Mouse (Mus musculus): Measurements from ENCODE around the gene Tspan18. TPM values are rescaled to one million over a fixed set of nuclear protein-coding genes. Genes with fewer than 3 reads are reported as not detected.

Tspan18 gene
- total RNA-seq (2021) = 10 to 100 TPM in 1 of 2 experiments, 1 to 10 TPM in 1; 9.7 to 11.4 TPM
- long read RNA-seq, experiment 1, partial matches to known transcripts = 0 of 1 reads
- long read RNA-seq, experiment 1, other reads (novel, unspliced or antisense) = 0 of 1 reads
- long read RNA-seq, experiment 2, transcript Tspan18-202 (10 exons, 3,751 nt) = major isoform, 6 of 9 reads
- long read RNA-seq, experiment 2, partial matches to known transcripts = 0 of 9 reads
- long read RNA-seq, experiment 2, other reads (novel, unspliced or antisense) = 2 of 9 reads

GRCm38 (mm10) chr2:93333817-93334731 lies at the start of gene Tspan18:
Tspan18 (minus strand) TSS chr2:93334505.
- intact Hi-C loops (cut with DNase I; ENCODE audit: low total_unique reads) = loop anchor here (5.0 kb wide), 2 partner anchors 107 to 138 kb away; no protein-coding TSS in a partner anchor
- peak; percentile 82 for DNase-seq

- no peak for DNase-seq
Observed at GRCm38 (mm10) chr2:93383831-93384230, 49.5 kb upstream of the Tspan18 start.

DNA sequence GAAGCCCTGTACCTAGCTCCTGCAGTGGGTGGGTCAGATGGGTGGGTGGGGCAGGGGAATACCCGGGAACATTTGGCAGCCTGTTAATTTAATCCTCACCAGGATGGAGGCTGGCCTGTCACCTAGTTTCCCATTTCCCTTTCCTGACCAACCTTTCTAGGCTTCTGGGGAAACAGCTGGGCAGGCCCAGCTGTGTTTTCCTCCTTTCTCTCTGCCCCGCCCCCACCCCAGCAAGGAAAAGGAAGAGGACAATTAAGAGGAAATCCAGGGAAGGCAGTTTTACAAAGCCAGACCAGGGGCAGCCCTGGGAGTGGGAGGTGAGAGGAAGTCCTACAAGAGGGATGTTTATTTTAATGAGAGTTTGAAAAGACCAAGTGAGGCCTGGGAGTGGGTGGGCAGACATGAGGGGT lies 46.4 kb upstream of the Tspan18 start:
- DNase-seq = no peak
- intact Hi-C loops (cut with DNase I; ENCODE audit: low total_unique reads) = no loop called here

More at GRCm38 (mm10) chr2:93383831-93384230, 49.5 kb upstream of the Tspan18 start:
- intact Hi-C loops (cut with DNase I; ENCODE audit: low total_unique reads) = no loop called here

- intact Hi-C loops (cut with DNase I; ENCODE audit: low total_unique reads) = no loop called here
- DNase-seq = no peak
Observed at GRCm38 (mm10) chr2:93377797-93378196, 43.5 kb upstream of the Tspan18 start.

GRCm38 (mm10) chr2:93377157-93377556 lies 42.9 kb upstream of the Tspan18 start:
- no peak for DNase-seq
- intact Hi-C loops (cut with DNase I; ENCODE audit: low total_unique reads) = no loop called here

GRCm38 (mm10) chr2:93372872-93373271 lies 38.6 kb upstream of the Tspan18 start:
- intact Hi-C loops (cut with DNase I; ENCODE audit: low total_unique reads) = no loop called here
- no peak for DNase-seq

- intact Hi-C loops (cut with DNase I; ENCODE audit: low total_unique reads) = no loop called here
- DNase-seq = no peak
Observed at GRCm38 (mm10) chr2:93372097-93372571, 37.8 kb upstream of the Tspan18 start.

DNA sequence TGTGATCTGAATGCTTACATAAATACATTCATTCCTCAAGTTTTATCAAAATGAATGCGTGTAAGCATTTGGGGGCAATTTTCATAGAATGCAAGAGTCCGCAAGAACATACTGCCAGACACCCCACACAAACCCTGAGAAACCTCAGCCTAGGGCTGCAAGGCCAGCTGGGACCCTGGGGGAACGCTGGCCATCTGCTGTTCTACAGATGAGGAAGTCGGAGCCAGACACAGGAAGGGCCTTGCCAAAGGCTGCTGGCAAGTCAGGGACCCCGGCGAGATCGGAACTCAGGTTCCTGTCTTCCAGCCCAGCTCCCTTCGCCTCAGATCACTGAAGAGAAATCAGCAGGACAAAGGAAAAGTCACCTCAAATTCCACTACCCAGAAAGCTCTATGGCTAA lies 34.6 kb upstream of the Tspan18 start:
- DNase-seq = peak; percentile 49
- intact Hi-C loops (cut with DNase I; ENCODE audit: low total_unique reads) = no loop called here

DNA sequence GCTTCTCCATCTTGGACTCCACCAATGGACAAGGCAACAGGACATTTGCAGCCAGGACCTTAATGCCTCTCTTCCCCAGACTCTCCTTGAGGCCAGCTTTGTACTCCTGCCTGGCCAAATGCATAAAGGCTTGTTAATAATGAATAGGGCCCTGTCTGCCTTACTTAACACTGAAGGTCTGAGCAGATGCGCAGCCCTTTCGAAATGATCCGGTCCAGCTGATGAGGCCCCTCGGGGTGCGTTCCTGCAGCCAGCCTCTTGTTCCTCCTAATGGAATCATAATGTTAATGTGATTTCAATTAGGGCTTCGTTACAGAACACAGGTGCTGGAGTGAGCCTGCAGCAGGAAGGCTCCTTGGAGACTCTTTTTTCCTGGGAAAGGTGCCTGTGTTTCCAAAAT lies 33.7 kb upstream of the Tspan18 start:
- DNase-seq = no peak
- intact Hi-C loops (cut with DNase I; ENCODE audit: low total_unique reads) = no loop called here

DNA sequence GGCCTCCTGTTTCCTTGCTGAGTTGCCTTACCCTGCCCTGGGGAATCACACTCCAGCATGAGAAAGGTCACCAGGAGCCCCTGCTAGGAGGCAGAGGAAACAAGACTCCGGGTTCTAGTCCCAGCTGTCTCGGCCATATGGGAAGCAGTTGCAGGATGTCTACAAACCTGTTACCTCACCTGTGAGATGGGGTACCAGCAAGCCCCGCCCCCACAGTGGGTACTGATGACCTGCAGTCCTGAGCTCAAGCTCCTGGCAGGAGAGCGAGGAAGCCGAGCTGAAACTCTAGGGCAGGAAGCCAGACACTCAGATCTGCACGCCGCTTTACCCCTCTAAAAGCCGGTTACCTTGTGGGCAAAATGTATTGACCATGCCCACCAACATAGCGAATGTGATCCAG lies 31.1 kb upstream of the Tspan18 start:
- intact Hi-C loops (cut with DNase I; ENCODE audit: low total_unique reads) = no loop called here
- no peak for DNase-seq

GRCm38 (mm10) chr2:93364951-93365350 lies 30.6 kb upstream of the Tspan18 start:
- intact Hi-C loops (cut with DNase I; ENCODE audit: low total_unique reads) = no loop called here
- no peak for DNase-seq

DNA sequence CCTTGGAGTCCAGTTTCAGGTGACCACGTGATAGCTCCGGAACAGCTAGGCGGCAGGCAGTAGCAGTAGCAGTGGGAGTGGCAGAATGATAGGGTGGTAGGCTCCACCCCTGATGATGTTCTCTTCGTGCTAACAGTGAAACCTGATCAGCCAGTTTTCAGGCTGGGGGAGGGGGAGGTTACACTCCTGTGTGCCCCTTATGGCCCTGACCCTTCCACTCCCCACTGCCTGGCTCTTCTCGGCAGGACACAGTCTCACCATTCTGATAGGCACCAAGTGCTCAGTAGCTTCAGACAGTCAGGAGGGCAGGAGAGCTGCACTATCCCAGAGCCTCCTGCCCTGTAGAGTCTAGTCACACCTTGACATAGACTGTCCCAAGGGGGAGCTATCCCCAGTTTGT lies 27.1 kb upstream of the Tspan18 start:
- no peak for DNase-seq
- intact Hi-C loops (cut with DNase I; ENCODE audit: low total_unique reads) = no loop called here

GRCm38 (mm10) chr2:93360310-93360709 lies 26.0 kb upstream of the Tspan18 start:
- intact Hi-C loops (cut with DNase I; ENCODE audit: low total_unique reads) = no loop called here
- no peak for DNase-seq

GRCm38 (mm10) chr2:93357391-93357790 lies 23.1 kb upstream of the Tspan18 start:
- no peak for DNase-seq

DNA sequence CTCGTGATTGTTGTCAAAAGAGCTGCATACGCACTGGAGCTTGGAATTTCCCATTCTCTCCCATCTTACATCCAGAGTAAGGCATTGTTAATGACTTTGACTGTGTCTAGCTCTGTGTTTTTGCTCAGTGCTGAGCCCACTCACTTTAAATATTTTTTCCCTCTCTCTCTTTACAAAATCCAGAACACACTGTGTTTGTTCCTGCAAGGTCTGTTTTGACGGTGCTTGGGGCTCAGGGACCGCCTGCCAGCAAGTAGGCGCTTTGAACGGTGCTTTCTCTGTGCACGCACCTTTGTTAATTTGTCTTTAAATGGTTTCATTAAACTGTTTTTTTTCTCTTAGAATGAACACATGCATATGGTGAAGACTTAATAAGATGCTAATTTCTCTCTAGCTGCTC lies 21.5 kb upstream of the Tspan18 start:
- intact Hi-C loops (cut with DNase I; ENCODE audit: low total_unique reads) = no loop called here
- DNase-seq = no peak

More at GRCm38 (mm10) chr2:93357391-93357790, 23.1 kb upstream of the Tspan18 start:
- intact Hi-C loops (cut with DNase I; ENCODE audit: low total_unique reads) = no loop called here

DNA sequence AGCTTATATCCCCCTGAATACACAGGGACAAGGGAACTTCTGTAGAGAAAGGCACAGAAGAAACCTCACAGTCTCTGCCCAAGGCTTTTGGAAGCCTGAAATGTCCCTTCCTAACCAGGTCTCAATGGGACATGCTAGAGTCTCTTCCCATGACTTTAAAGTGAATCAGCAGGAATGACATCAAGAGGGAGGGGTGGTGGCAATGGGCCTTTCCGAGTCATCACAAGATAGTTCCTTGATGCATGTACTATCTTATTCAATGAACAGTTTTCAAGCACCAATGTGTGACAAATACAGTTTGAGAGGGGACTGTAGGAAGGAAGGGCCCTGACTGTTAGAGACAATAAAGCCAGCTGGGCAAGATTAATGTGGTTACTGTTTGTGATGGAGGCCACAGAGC lies 20.3 kb upstream of the Tspan18 start:
- intact Hi-C loops (cut with DNase I; ENCODE audit: low total_unique reads) = no loop called here

GRCm38 (mm10) chr2:93353725-93354124 lies 19.4 kb upstream of the Tspan18 start:
- intact Hi-C loops (cut with DNase I; ENCODE audit: low total_unique reads) = no loop called here
- DNase-seq = no peak

More for the DNA sequence above, 20.3 kb upstream of the Tspan18 start:
- no peak for DNase-seq

DNA sequence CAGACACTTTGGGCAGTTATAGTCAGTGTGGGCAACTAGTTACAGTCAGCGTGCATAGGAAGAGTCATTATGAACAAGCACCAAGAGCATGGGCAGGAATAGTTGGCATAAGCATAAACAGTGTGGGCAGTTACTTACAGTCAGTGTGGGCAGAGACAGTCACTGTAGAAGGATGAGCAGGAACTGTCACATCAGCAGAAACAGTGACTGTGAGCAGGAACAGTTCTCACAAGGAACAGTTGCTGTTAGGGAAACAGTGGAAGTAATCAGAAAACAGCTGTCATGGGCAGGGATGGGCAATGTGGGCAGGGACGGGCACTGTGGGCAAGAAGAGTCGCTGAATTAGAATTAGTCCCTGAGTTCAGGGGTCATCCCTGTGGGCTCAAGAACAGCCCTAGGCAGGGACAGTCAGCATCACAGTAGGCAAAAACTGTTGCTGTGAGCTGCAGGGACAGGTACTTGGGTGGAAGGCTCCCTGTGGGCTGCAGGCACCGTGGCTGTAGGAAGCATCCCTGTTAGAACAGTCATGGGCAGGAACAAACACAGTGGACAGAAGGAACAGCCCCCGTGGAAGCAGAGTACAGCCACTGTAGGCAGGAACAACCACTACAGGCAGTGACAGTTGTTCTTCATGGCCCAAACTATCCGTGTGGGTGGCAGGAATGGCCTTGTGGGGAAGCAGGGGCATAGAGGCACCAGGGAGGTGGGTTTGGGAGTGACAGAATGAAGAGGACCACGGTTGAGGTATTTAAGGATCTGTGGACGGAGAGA lies 18.8 kb upstream of the Tspan18 start:
- intact Hi-C loops (cut with DNase I; ENCODE audit: low total_unique reads) = no loop called here

DNA sequence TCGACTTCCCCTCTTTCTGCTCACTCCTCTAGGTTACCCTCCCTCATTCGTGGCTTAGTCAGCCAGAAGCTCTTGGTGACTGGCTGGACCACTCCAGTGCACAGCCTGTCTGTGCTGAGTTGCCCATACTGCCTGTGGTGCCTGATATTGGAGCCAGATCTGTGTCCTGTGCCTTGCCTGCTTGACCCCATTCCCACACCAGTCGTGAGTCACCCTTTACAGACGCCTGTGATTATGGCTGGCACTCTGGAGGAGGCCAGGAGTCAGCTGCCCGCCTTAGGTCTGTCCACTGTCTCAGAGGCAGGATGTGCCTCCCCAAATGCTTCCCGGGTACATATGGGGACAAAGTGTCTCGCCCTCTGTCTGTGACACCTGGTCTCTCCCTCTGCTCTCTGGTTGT lies 17.0 kb upstream of the Tspan18 start:
- intact Hi-C loops (cut with DNase I; ENCODE audit: low total_unique reads) = no loop called here
- DNase-seq = no peak

More for the DNA sequence above, 18.8 kb upstream of the Tspan18 start:
- DNase-seq = no peak

GRCm38 (mm10) chr2:93347018-93347417 lies 12.7 kb upstream of the Tspan18 start:
- no peak for DNase-seq
- intact Hi-C loops (cut with DNase I; ENCODE audit: low total_unique reads) = no loop called here
